Mouse (Mus musculus): ENCODE measurements around the gene En2. TPM values are rescaled to one million over a fixed set of nuclear protein-coding genes. Genes with fewer than 3 reads are reported as not detected.

Gene En2
- polyA plus RNA-seq, 1 experiment from 2014 or later, result not detected

DNA sequence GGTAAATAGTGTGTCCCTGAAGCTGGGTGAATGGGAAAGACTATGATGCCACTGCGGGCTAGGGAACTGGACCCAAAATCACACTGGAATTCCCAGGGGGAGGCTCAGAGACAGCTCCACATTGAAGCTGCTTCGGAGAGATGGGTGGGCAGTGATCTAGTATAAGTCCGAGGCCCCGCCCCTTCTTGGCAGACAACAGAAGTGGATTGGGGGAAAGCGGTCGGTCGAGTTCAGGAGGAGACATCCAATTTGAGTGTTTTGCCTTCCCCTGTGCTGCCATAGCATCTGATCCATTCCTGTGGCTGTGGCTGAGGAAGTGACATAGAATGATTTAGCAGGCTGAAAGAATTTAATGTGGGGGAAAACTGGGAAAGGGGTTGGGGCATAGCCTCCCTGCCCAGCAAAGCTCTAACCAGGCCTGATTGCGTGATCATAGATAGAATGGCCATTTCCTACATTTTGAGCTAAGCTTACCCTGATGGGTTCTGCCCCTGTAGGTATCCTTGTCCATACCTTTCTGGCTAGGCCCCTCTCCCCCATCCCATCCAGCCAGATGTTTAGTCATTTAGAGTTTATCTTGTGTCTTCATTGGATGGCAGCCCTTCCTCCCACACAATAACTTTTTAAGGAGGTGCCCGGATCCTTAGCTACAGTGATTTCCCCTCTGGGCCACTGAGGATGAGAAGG lies 8.3 kb upstream of the En2 start:
- Histone ChIP-seq H3K27ac (ENCODE audit: low read length) (no peak overlapping the region), H3K27me3 (ENCODE audit: control insufficient read depth, insufficient read depth, low read length) (peaks cover 61% of the 10 kb centered on the region), H3K36me3 (ENCODE audit: control insufficient read depth, insufficient read depth, low read length) (no peaks in the 10 kb centered on the region), H3K4me2 (replicated peaks; ENCODE audit: low read depth, low read length) (no peak overlapping the region), H3K9ac (replicated peaks; ENCODE audit: low read depth, low read length) (no peak overlapping the region), H3K4me1 (ENCODE audit: control insufficient read depth, insufficient read depth, low read length) (no peaks in the 10 kb centered on the region), H3K9me3 (ENCODE audit: control insufficient read depth, low read depth, low read length) (no peaks in the 10 kb centered on the region), H3K4me3 (ENCODE audit: low read depth, low read length) (no peak overlapping the region)
- no peak for ATAC-seq (ENCODE audit: insufficient number of reproducible peaks, insufficient read depth, low FRiP score, low read depth)
- 3% methylated on average over 9 of the region's 9 CpGs for WGBS

DNA sequence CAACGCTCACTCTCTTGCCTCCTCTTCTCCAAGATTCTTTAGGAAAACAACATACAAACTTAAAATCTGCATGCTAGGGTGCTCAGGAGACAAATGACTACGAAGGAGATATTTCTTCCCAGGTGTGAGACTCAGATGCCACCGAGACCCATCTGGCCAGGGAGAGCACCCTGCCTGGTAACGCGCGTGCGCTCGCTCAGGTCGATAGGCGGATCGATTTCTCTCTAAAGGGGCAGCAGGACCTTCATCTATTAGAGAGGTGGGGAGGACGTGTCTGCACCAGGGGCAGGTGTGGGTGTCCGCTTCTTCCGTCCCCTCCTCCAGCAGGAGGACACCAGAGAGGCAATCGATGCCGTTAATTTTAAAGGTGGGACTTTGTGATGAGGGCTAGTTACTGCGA lies 7.7 kb upstream of the En2 start:
- no peak for ATAC-seq (ENCODE audit: insufficient number of reproducible peaks, insufficient read depth, low FRiP score, low read depth)
- peaks cover 64% of the 10 kb centered on the region for H3K27me3 ChIP-seq (ENCODE audit: control insufficient read depth, insufficient read depth, low read length)
- no peaks in the 10 kb centered on the region for H3K36me3 ChIP-seq (ENCODE audit: control insufficient read depth, insufficient read depth, low read length)
- H3K4me1 ChIP-seq (ENCODE audit: control insufficient read depth, insufficient read depth, low read length), result no peaks in the 10 kb centered on the region
- 1% methylated on average over 17 of the region's 17 CpGs for WGBS
- H3K4me3 ChIP-seq (ENCODE audit: low read depth, low read length), result no peak overlapping the region
- no peak overlapping the region for H3K9ac ChIP-seq (replicated peaks; ENCODE audit: low read depth, low read length)
- no peaks in the 10 kb centered on the region for H3K9me3 ChIP-seq (ENCODE audit: control insufficient read depth, low read depth, low read length)
- no peak overlapping the region for H3K4me2 ChIP-seq (replicated peaks; ENCODE audit: low read depth, low read length)
- H3K27ac ChIP-seq (ENCODE audit: low read length), result no peak overlapping the region

DNA sequence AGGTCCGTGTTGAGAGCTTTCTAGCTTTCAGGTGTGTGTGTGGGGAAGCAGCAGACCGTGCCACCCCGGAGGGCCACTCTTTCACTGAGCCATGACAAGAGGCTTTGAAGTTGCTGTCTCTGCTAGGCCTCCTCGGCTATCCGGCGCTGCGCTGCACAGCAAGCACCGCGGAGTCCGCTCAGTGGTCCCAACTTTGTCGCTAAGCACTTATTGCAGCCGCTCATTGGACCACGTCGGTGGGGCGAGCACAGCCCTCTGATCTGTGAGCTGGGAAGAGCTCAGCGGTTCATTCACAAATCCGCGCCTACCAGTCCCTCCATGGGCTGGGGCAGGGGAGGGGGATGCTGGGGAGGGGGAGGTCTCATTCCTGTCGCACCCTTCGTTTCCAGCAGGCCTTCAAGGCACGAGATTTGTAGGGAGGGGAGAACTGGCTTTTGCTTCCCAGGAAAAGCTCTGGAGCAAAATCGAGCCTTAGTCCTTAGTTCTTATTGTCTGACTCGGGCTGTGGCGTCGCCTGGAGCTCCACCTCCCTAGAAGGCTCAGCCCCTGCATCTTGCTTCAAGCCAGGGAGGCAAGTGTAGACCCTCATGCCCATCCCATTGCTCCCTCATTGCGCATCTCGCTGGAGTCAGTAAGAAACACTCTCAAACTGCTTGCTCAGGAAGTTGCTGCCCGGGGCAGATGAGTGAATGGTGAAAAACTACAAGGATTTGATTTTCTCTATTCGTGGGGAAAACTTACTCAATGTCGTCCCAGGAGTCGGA lies 7.0 kb upstream of the En2 start:
- Histone ChIP-seq H3K4me2 (replicated peaks; ENCODE audit: low read depth, low read length) (no peak overlapping the region), H3K4me3 (ENCODE audit: low read depth, low read length) (no peak overlapping the region)

DNA sequence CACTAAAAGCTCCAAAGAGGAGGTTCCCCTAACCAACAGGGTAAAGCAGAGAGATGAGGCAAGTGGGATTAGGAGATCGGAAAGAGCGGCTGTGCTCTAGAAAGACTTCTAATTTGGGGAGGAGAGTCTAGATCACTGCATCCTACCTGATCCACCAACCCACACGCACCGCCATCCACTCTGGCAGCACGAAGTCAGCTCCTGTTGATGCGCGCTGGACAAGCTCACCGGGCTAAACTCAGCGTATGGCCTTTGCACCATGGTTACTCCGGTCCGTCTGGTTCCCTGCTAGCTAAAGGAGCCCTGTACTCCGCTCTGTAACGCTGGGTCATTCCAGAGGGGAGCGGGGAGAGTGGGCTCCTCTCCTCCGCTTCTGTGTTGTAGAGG lies 6.4 kb upstream of the En2 start:
- no peaks in the 10 kb centered on the region for H3K4me1 ChIP-seq (ENCODE audit: control insufficient read depth, insufficient read depth, low read length)
- no peaks in the 10 kb centered on the region for H3K36me3 ChIP-seq (ENCODE audit: control insufficient read depth, insufficient read depth, low read length)
- no peak overlapping the region for H3K27ac ChIP-seq (ENCODE audit: low read length)
- no peak overlapping the region for H3K9ac ChIP-seq (replicated peaks; ENCODE audit: low read depth, low read length)
- H3K4me2 ChIP-seq (replicated peaks; ENCODE audit: low read depth, low read length), result no peak overlapping the region
- 0 out of 2 replicates have a peak, but pooled peaks have one; percentile 33 for ATAC-seq (ENCODE audit: insufficient number of reproducible peaks, insufficient read depth, low FRiP score, low read depth)
- H3K27me3 ChIP-seq (ENCODE audit: control insufficient read depth, insufficient read depth, low read length), result peaks cover 72% of the 10 kb centered on the region
- WGBS, result 2% methylated on average over 15 of the region's 15 CpGs
- H3K4me3 ChIP-seq (ENCODE audit: low read depth, low read length), result no peak overlapping the region
- H3K9me3 ChIP-seq (ENCODE audit: control insufficient read depth, low read depth, low read length), result no peaks in the 10 kb centered on the region

More for the DNA sequence above, 7.0 kb upstream of the En2 start:
- ATAC-seq (ENCODE audit: insufficient number of reproducible peaks, insufficient read depth, low FRiP score, low read depth), result no peak
- H3K4me1 ChIP-seq (ENCODE audit: control insufficient read depth, insufficient read depth, low read length), result no peaks in the 10 kb centered on the region
- no peaks in the 10 kb centered on the region for H3K9me3 ChIP-seq (ENCODE audit: control insufficient read depth, low read depth, low read length)
- H3K27me3 ChIP-seq (ENCODE audit: control insufficient read depth, insufficient read depth, low read length), result peaks cover 67% of the 10 kb centered on the region
- H3K36me3 ChIP-seq (ENCODE audit: control insufficient read depth, insufficient read depth, low read length), result no peaks in the 10 kb centered on the region
- WGBS, result 1% methylated on average over 31 of the region's 31 CpGs
- no peak overlapping the region for H3K9ac ChIP-seq (replicated peaks; ENCODE audit: low read depth, low read length)
- H3K27ac ChIP-seq (ENCODE audit: low read length), result no peak overlapping the region

DNA sequence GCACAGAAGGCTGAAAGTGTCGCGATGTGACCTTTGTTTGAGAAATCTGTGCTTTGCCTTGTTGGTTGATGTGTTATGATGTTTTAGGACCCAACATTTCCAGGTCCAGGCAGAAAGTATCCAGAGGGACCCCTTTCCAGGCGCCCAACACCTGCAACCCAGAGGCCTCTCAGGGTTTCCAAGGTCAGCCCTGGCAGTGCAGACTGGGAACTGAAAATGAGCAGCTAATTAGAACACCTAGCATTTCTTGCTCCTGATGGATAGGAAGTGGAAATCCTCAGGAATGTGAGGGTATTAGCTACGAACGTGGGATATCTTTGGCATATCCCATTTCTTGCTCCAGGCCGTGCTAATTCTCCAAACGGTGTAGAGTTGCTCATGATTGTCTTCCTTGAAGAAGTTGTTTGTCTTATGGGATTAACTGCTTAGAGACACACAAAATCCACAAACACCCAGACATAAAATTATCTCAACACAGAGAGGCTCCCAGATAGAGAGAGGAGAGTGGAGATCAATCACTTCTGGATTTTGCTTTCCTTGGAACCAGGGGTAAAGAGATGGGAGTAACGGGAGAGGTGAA lies 5.5 kb upstream of the En2 start:
- no peaks in the 10 kb centered on the region for H3K9me3 ChIP-seq (ENCODE audit: control insufficient read depth, low read depth, low read length)
- no peak overlapping the region for H3K9ac ChIP-seq (replicated peaks; ENCODE audit: low read depth, low read length)
- no peak overlapping the region for H3K27ac ChIP-seq (ENCODE audit: low read length)
- H3K36me3 ChIP-seq (ENCODE audit: control insufficient read depth, insufficient read depth, low read length), result no peaks in the 10 kb centered on the region
- ATAC-seq (ENCODE audit: insufficient number of reproducible peaks, insufficient read depth, low FRiP score, low read depth), result no peak
- H3K27me3 ChIP-seq (ENCODE audit: control insufficient read depth, insufficient read depth, low read length), result peaks cover 79% of the 10 kb centered on the region
- WGBS, result 2% methylated on average over 8 of the region's 8 CpGs
- no peaks in the 10 kb centered on the region for H3K4me1 ChIP-seq (ENCODE audit: control insufficient read depth, insufficient read depth, low read length)
- no peak overlapping the region for H3K4me3 ChIP-seq (ENCODE audit: low read depth, low read length)
- H3K4me2 ChIP-seq (replicated peaks; ENCODE audit: low read depth, low read length), result no peak overlapping the region

DNA sequence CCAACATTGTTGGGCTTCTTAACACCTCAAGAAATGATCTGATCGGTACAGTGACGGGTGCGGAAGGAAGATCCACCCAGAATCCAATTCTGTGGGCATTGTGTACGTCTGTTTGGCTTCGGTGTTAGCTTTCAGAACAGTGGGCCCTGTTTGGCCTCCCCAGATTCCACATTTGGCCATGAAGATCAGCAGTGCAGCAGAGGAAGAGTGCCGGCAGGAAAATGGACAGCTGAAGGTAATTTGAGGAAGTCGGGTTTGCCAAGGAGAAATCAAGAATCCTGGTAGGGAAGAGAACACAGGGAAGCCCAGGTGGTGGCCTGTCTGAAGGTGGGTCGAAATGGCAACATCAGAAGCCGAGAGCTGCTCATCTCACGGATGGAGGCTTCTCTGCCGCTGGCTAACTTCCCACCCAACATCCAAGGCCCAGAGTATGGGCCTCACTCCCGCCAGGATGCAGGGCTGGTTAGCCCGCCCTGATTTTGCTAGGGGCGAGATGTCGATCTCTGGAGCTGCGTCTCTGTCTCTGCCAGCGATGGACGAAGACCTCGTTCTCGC lies 4.0 kb upstream of the En2 start:
- H3K4me2 ChIP-seq (replicated peaks; ENCODE audit: low read depth, low read length), result no peak overlapping the region
- no peaks in the 10 kb centered on the region for H3K9me3 ChIP-seq (ENCODE audit: control insufficient read depth, low read depth, low read length)
- no peak overlapping the region for H3K9ac ChIP-seq (replicated peaks; ENCODE audit: low read depth, low read length)
- H3K27me3 ChIP-seq (ENCODE audit: control insufficient read depth, insufficient read depth, low read length), result peaks cover 88% of the 10 kb centered on the region
- H3K36me3 ChIP-seq (ENCODE audit: control insufficient read depth, insufficient read depth, low read length), result no peaks in the 10 kb centered on the region
- H3K4me3 ChIP-seq (ENCODE audit: low read depth, low read length), result no peak overlapping the region
- H3K4me1 ChIP-seq (ENCODE audit: control insufficient read depth, insufficient read depth, low read length), result peaks cover 8% of the 10 kb centered on the region; the same call in 1 of the 2 replicates
- H3K27ac ChIP-seq (ENCODE audit: low read length), result no peak overlapping the region
- no peak for ATAC-seq (ENCODE audit: insufficient number of reproducible peaks, insufficient read depth, low FRiP score, low read depth)
- WGBS, result 1% methylated on average over 20 of the region's 20 CpGs

DNA sequence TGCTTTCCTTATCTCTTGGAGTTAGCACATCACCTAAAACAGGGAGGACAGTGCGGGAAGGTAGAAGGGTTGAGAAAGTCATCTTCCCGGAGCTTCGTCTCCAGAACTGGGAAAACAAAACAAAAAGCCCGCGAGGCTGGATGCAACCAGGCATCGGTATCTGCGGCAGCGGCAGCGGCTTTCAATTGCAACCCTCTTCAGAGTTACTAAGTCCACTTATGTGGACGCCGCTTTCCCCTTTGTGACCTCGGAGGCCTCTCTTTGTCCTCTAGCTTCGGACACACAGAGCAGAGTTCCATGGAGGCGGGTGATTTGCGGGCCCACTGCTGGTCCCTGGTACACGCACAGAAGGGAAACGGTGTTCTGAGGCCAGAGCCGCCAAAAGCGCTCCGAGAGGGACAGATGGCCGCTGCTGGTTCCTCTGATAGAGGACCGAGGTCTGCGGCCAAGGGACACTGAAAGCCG lies 3.5 kb upstream of the En2 start:
- H3K4me1 ChIP-seq (ENCODE audit: control insufficient read depth, insufficient read depth, low read length), result peaks cover 13% of the 10 kb centered on the region; the same call in 1 of the 2 replicates
- 1% methylated on average over 24 of the region's 24 CpGs for WGBS
- no peak overlapping the region for H3K4me2 ChIP-seq (replicated peaks; ENCODE audit: low read depth, low read length)
- H3K27ac ChIP-seq (ENCODE audit: low read length), result no peak overlapping the region
- H3K9ac ChIP-seq (replicated peaks; ENCODE audit: low read depth, low read length), result no peak overlapping the region
- no peaks in the 10 kb centered on the region for H3K9me3 ChIP-seq (ENCODE audit: control insufficient read depth, low read depth, low read length)
- no peaks in the 10 kb centered on the region for H3K36me3 ChIP-seq (ENCODE audit: control insufficient read depth, insufficient read depth, low read length)
- H3K27me3 ChIP-seq (ENCODE audit: control insufficient read depth, insufficient read depth, low read length), result peaks cover 91% of the 10 kb centered on the region
- no peak overlapping the region for H3K4me3 ChIP-seq (ENCODE audit: low read depth, low read length)
- ATAC-seq (ENCODE audit: insufficient number of reproducible peaks, insufficient read depth, low FRiP score, low read depth), result no peak

DNA sequence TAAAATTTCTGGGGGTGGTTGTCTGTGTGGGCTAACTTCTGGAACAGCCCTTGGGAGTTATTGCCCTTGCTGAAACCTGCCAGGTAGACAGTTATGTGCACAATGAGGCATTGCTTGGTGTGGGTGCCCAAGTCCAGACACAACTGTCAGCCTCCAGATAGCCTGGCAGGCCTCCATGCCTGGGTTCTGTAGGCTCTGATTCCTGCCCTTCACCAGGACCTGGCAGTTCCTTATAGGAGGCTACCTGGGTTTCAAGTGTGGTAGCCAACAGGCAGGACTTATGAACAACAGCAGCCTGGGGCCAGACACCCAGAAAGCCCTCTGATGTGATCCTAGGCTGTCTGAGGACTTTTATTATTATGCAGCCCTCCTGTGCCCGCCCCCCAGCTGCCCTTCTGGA lies 1.6 kb upstream of the En2 start:
- no peak overlapping the region for H3K4me2 ChIP-seq (replicated peaks; ENCODE audit: low read depth, low read length)
- no peak overlapping the region for H3K9ac ChIP-seq (replicated peaks; ENCODE audit: low read depth, low read length)
- 0% methylated on average over 1 of the region's 1 CpGs for WGBS
- H3K27ac ChIP-seq (ENCODE audit: low read length), result no peak overlapping the region
- H3K4me3 ChIP-seq (ENCODE audit: low read depth, low read length), result no peak overlapping the region
- H3K9me3 ChIP-seq (ENCODE audit: control insufficient read depth, low read depth, low read length), result no peaks in the 10 kb centered on the region
- peaks cover 79% of the 10 kb centered on the region for H3K27me3 ChIP-seq (ENCODE audit: control insufficient read depth, insufficient read depth, low read length)
- ATAC-seq (ENCODE audit: insufficient number of reproducible peaks, insufficient read depth, low FRiP score, low read depth), result no peak
- peaks cover 13% of the 10 kb centered on the region; the same call in 1 of the 2 replicates for H3K4me1 ChIP-seq (ENCODE audit: control insufficient read depth, insufficient read depth, low read length)
- H3K36me3 ChIP-seq (ENCODE audit: control insufficient read depth, insufficient read depth, low read length), result no peaks in the 10 kb centered on the region

All from stomach, embryonic 14.5 days (tissue).